Mouse (Mus musculus): ENCODE results near the gene Kcnq2. TPM values are rescaled to one million over a fixed set of nuclear protein-coding genes. Genes with fewer than 3 reads are reported as not detected.

Gene Kcnq2
- polyA plus RNA-seq, 1 experiment from 2014 or later = 0.42 TPM

- DNase-seq (ENCODE audit: low spot score) (no peak), ATAC-seq (ENCODE audit: low FRiP score, low TSS enrichment) (peak; percentile 42; the same call in 1 of the 2 replicates)
- Histone ChIP-seq H3K4me1 (replicated peaks; ENCODE audit: control insufficient read depth, insufficient read depth) (no peaks in the 10 kb centered on the region), H3K9ac (ENCODE audit: low read length) (no peak overlapping the region), H3K27ac (replicated peaks) (no peak overlapping the region), H3K27me3 (ENCODE audit: control insufficient read depth, insufficient read depth, low read length) (peaks cover 18% of the 10 kb centered on the region; the same call in 1 of the 2 replicates), H3K9me3 (ENCODE audit: control insufficient read depth, low read length) (no peaks in the 10 kb centered on the region), H3K4me2 (replicated peaks; ENCODE audit: low read depth) (no peak overlapping the region), H3K4me3 (ENCODE audit: low read depth, low read length) (peak overlapping the region; percentile 37), H3K36me3 (ENCODE audit: control insufficient read depth, insufficient read depth, low read length) (no peaks in the 10 kb centered on the region)
- TF ChIP-seq EP300 (optimal IDR thresholded peaks at IDR 0.05) (no peak), CTCF (IDR thresholded peaks at IDR 0.05; ENCODE audit: low read depth) (no peak)
- WGBS = 8% methylated on average over 20 of the region's 22 CpGs
These were observed 1.1 kb downstream of the Kcnq2 start for GRCm38 (mm10) chr2:181133837-181134590.

DNA sequence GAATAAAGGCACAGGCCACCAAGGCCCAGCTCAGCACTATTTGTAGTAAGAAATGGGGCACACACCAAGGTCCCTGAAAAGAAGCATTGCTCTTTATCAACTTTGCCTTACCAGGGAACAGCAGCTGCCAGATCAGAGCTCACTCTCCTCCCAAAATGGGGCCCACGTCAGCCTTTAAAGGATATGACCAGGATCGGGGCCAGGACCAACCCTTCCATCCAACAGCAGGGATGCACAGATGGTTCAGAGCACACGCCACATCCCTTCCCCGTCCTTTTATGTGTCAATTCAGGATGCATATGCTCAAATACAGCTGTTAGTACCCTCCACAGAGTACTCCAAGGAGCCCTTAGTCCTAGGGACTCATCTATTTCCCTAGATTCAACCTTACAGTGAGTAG is 4.9 kb downstream of the Kcnq2 start:
- Histone ChIP-seq H3K4me3 (ENCODE audit: low read depth, low read length) (no peak overlapping the region), H3K27ac (replicated peaks) (no peak overlapping the region), H3K4me1 (replicated peaks; ENCODE audit: control insufficient read depth, insufficient read depth) (no peaks in the 10 kb centered on the region), H3K27me3 (ENCODE audit: control insufficient read depth, insufficient read depth, low read length) (peaks cover 12% of the 10 kb centered on the region; the same call in 1 of the 2 replicates), H3K4me2 (replicated peaks; ENCODE audit: low read depth) (no peak overlapping the region), H3K9me3 (ENCODE audit: control insufficient read depth, low read length) (no peaks in the 10 kb centered on the region), H3K36me3 (ENCODE audit: control insufficient read depth, insufficient read depth, low read length) (no peaks in the 10 kb centered on the region), H3K9ac (ENCODE audit: low read length) (no peak overlapping the region)
- no peak for DNase-seq (ENCODE audit: low spot score)
- TF ChIP-seq CTCF (IDR thresholded peaks at IDR 0.05; ENCODE audit: low read depth) (no peak), EP300 (optimal IDR thresholded peaks at IDR 0.05) (no peak)
- 53% methylated on average over 4 of the region's 4 CpGs for WGBS
- ATAC-seq (ENCODE audit: low FRiP score, low TSS enrichment) = no peak

DNA sequence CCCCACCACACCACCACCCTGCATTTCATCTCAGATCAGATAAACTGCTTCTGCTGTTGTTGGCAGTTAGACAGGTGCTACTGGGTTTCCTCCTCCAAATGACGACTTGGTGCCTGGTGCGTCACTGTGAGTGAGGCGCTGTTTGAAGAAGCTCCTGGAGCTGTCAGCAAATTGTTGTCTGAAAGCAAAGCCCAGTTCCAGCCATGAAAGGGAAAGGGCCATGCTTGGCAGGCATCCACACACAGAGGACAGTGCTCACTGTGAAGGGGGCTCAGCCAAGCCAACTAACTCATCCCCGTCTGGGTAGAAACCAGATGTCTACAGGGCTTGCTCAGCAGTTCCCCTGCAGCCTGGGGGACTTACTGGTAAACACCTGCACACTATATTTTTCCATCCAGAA is 6.1 kb downstream of the Kcnq2 start:
- H3K4me2 ChIP-seq (replicated peaks; ENCODE audit: low read depth) = no peak overlapping the region
- H3K27ac ChIP-seq (replicated peaks) = no peak overlapping the region
- H3K9ac ChIP-seq (ENCODE audit: low read length) = no peak overlapping the region
- DNase-seq (ENCODE audit: low spot score) (no peak), ATAC-seq (ENCODE audit: low FRiP score, low TSS enrichment) (no peak)
- no peak for TF ChIP-seq EP300 (optimal IDR thresholded peaks at IDR 0.05)
- TF ChIP-seq CTCF (IDR thresholded peaks at IDR 0.05; ENCODE audit: low read depth) = no peak
- H3K9me3 ChIP-seq (ENCODE audit: control insufficient read depth, low read length) = no peaks in the 10 kb centered on the region
- H3K27me3 ChIP-seq (ENCODE audit: control insufficient read depth, insufficient read depth, low read length) = peaks cover 1% of the 10 kb centered on the region; the same call in 1 of the 2 replicates
- H3K4me3 ChIP-seq (ENCODE audit: low read depth, low read length) = no peak overlapping the region
- H3K4me1 ChIP-seq (replicated peaks; ENCODE audit: control insufficient read depth, insufficient read depth) = no peaks in the 10 kb centered on the region
- WGBS = 76% methylated on average over 4 of the region's 4 CpGs
- no peaks in the 10 kb centered on the region for H3K36me3 ChIP-seq (ENCODE audit: control insufficient read depth, insufficient read depth, low read length)

- Histone ChIP-seq H3K4me2 (replicated peaks; ENCODE audit: low read depth) (no peak overlapping the region), H3K36me3 (ENCODE audit: control insufficient read depth, insufficient read depth, low read length) (no peaks in the 10 kb centered on the region), H3K4me3 (ENCODE audit: low read depth, low read length) (no peak overlapping the region), H3K27ac (replicated peaks) (no peak overlapping the region), H3K9me3 (ENCODE audit: control insufficient read depth, low read length) (no peaks in the 10 kb centered on the region), H3K27me3 (ENCODE audit: control insufficient read depth, insufficient read depth, low read length) (no peaks in the 10 kb centered on the region), H3K9ac (ENCODE audit: low read length) (no peak overlapping the region), H3K4me1 (replicated peaks; ENCODE audit: control insufficient read depth, insufficient read depth) (no peaks in the 10 kb centered on the region)
- DNase-seq (ENCODE audit: low spot score) (no peak), ATAC-seq (ENCODE audit: low FRiP score, low TSS enrichment) (no peak)
- TF ChIP-seq CTCF (IDR thresholded peaks at IDR 0.05; ENCODE audit: low read depth) = no peak
- no peak for TF ChIP-seq EP300 (optimal IDR thresholded peaks at IDR 0.05)
- 46% methylated on average over 3 of the region's 3 CpGs for WGBS
These were observed 7.3 kb downstream of the Kcnq2 start for GRCm38 (mm10) chr2:181127786-181128185.

DNA sequence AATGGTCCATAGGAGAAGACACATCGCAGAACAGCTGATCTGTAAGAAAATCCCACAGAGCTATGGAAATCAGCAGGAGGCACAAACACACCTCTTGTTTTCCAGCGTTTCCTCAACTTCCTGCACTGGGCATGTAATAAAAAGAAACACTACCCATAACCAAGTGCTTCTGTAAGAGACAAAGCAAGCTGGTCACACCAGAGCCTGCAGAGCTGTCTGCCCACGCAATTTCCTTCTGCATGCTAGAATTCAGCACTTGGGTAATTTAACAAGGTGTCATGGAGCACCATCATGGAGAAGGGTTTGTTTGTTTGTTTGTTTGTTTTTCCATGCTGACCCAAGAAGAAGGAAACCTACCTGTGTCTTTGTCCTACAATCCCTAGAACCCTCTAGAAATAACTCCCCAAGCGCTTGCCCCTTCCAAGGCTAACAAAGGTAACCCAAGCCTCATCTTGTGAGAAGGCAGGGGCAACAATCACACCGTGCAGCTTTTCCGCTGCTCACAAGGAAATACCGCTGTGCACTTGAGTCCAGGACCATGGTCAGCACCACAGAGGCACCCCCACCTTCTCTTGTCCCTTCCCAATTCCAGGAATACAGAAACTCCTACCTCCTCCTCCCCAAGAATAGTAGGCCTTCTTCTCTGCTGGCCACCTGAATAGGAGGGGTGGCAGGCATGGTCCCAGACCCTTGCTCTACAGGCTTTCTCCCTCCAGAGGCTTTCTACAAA is 9.2 kb downstream of the Kcnq2 start:
- DNase-seq (ENCODE audit: low spot score) = peak; percentile 24
- WGBS = 44% methylated on average over 7 of the region's 7 CpGs

DNA sequence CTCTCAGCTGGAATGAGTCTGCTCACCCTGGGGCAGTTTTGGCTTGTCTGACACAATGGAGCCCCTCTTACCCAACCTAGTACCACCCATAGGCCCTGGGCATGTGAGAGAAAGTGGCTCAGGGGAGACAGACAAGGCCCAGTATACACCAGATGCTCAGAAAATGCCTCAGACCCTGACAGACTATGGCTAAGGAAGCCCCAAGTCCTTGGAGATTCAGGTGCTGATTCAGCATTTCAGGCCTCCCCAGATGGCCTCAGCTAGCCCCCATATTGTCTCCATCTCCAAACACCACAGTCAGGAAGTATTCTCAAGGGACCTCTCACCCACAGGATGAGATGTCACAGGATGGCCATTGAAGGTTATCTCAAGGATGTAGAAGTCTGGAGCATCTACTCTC is 12.5 kb downstream of the Kcnq2 start:
- H3K9ac ChIP-seq (ENCODE audit: low read length) = no peak overlapping the region
- H3K27ac ChIP-seq (replicated peaks) = no peak overlapping the region
- H3K27me3 ChIP-seq (ENCODE audit: control insufficient read depth, insufficient read depth, low read length) = no peaks in the 10 kb centered on the region; the same call in 1 of the 2 replicates
- no peak overlapping the region for H3K4me3 ChIP-seq (ENCODE audit: low read depth, low read length)
- DNase-seq (ENCODE audit: low spot score) = no peak
- no peaks in the 10 kb centered on the region for H3K9me3 ChIP-seq (ENCODE audit: control insufficient read depth, low read length)
- no peak for TF ChIP-seq EP300 (optimal IDR thresholded peaks at IDR 0.05)
- TF ChIP-seq CTCF (IDR thresholded peaks at IDR 0.05; ENCODE audit: low read depth) = no peak
- no peaks in the 10 kb centered on the region for H3K36me3 ChIP-seq (ENCODE audit: control insufficient read depth, insufficient read depth, low read length)
- ATAC-seq (ENCODE audit: low FRiP score, low TSS enrichment) = no peak
- no peaks in the 10 kb centered on the region for H3K4me1 ChIP-seq (replicated peaks; ENCODE audit: control insufficient read depth, insufficient read depth)
- H3K4me2 ChIP-seq (replicated peaks; ENCODE audit: low read depth) = no peak overlapping the region

More for the DNA sequence above, 9.2 kb downstream of the Kcnq2 start:
- TF ChIP-seq CTCF (IDR thresholded peaks at IDR 0.05; ENCODE audit: low read depth) = no peak
- Histone ChIP-seq H3K9me3 (ENCODE audit: control insufficient read depth, low read length) (no peaks in the 10 kb centered on the region), H3K9ac (ENCODE audit: low read length) (no peak overlapping the region), H3K27ac (replicated peaks) (no peak overlapping the region), H3K4me2 (replicated peaks; ENCODE audit: low read depth) (no peak overlapping the region), H3K4me1 (replicated peaks; ENCODE audit: control insufficient read depth, insufficient read depth) (no peaks in the 10 kb centered on the region), H3K36me3 (ENCODE audit: control insufficient read depth, insufficient read depth, low read length) (no peaks in the 10 kb centered on the region), H3K27me3 (ENCODE audit: control insufficient read depth, insufficient read depth, low read length) (no peaks in the 10 kb centered on the region), H3K4me3 (ENCODE audit: low read depth, low read length) (no peak overlapping the region)
- ATAC-seq (ENCODE audit: low FRiP score, low TSS enrichment) = no peak

Data from stomach, postnatal 0 days (tissue).